Mouse (Mus musculus): ENCODE results near the gene Gm49661. TPM values are rescaled to one million over a fixed set of nuclear protein-coding genes. Genes with fewer than 3 reads are reported as not detected.
A peak's percentile ranks its signal among the peaks of the same experiment; 100 is the strongest.

Gm49661 gene
- polyA plus RNA-seq, 1 experiment from 2014 or later, result not detected

- Histone ChIP-seq H3K36me3 (no peaks in the 10 kb centered on the region), H3K27ac (no peak overlapping the region), H3K4me3 (replicated peaks) (peak overlapping the region; percentile 47; the same call in 1 of the 2 replicates), H3K4me2 (peak overlapping the region; percentile 30), H3K9ac (replicated peaks) (no peak overlapping the region), H3K4me1 (replicated peaks) (peaks cover 11% of the 10 kb centered on the region), H3K27me3 (peaks cover 89% of the 10 kb centered on the region), H3K9me3 (no peaks in the 10 kb centered on the region)
- ATAC-seq (ENCODE audit: insufficient number of reproducible peaks, insufficient read depth, low FRiP score, low TSS enrichment, low read depth), result no peak
- 3% methylated on average over 26 of the region's 26 CpGs for WGBS
Measured at GRCm38 (mm10) chr8:84944478-84945160, 24.6 kb downstream of the Gm49661 start.

GRCm38 (mm10) chr8:84943699-84944098, 25.5 kb downstream of the Gm49661 start:
- no peak overlapping the region for H3K9ac ChIP-seq (replicated peaks)
- H3K27ac ChIP-seq, result no peak overlapping the region
- no peak overlapping the region for H3K4me2 ChIP-seq
- peaks cover 11% of the 10 kb centered on the region for H3K4me1 ChIP-seq (replicated peaks)
- WGBS, result 18% methylated on average over 4 of the region's 4 CpGs
- H3K27me3 ChIP-seq, result peaks cover 91% of the 10 kb centered on the region
- no peak overlapping the region for H3K4me3 ChIP-seq (replicated peaks)
- H3K9me3 ChIP-seq, result no peaks in the 10 kb centered on the region
- no peak for ATAC-seq (ENCODE audit: insufficient number of reproducible peaks, insufficient read depth, low FRiP score, low TSS enrichment, low read depth)
- no peaks in the 10 kb centered on the region for H3K36me3 ChIP-seq

- no peak for ATAC-seq (ENCODE audit: insufficient number of reproducible peaks, insufficient read depth, low FRiP score, low TSS enrichment, low read depth)
- H3K4me2 ChIP-seq, result peak overlapping the region; percentile 80
- WGBS, result 68% methylated on average over 13 of the region's 13 CpGs
Measured at GRCm38 (mm10) chr8:84937620-84938485, 31.4 kb downstream of the Gm49661 start.

GRCm38 (mm10) chr8:84936962-84937546, 32.2 kb downstream of the Gm49661 start, which contains the start of gene Mast1:
Mast1 (minus strand) TSS chr8:84937359.
- H3K9me3 ChIP-seq, result no peaks in the 10 kb centered on the region
- H3K4me2 ChIP-seq, result peak within 1 kb of the TSS; percentile 80
- under 1% methylated on average over 48 of the region's 50 CpGs for WGBS
- ATAC-seq (ENCODE audit: insufficient number of reproducible peaks, insufficient read depth, low FRiP score, low TSS enrichment, low read depth), result peak; percentile 34
- H3K27ac ChIP-seq, result no peak within 1 kb of the TSS
- H3K4me3 ChIP-seq (replicated peaks), result peak within 1 kb of the TSS; percentile 46
- H3K36me3 ChIP-seq, result no peaks in the 10 kb centered on the region
- H3K9ac ChIP-seq (replicated peaks), result peak within 1 kb of the TSS; percentile 52
- H3K27me3 ChIP-seq, result peaks cover 89% of the 10 kb centered on the region
- peaks cover 24% of the 10 kb centered on the region for H3K4me1 ChIP-seq (replicated peaks)

More at GRCm38 (mm10) chr8:84937620-84938485, 31.4 kb downstream of the Gm49661 start:
- H3K27me3 ChIP-seq, result peaks cover 88% of the 10 kb centered on the region
- peaks cover 24% of the 10 kb centered on the region for H3K4me1 ChIP-seq (replicated peaks)
- H3K9me3 ChIP-seq, result no peaks in the 10 kb centered on the region
- no peak overlapping the region for H3K9ac ChIP-seq (replicated peaks)
- peak overlapping the region; percentile 46 for H3K4me3 ChIP-seq (replicated peaks)
- no peaks in the 10 kb centered on the region for H3K36me3 ChIP-seq
- H3K27ac ChIP-seq, result no peak overlapping the region

- ATAC-seq (ENCODE audit: insufficient number of reproducible peaks, insufficient read depth, low FRiP score, low TSS enrichment, low read depth), result 0 out of 2 replicates have a peak, but pooled peaks have one; percentile 37
Measured at GRCm38 (mm10) chr8:84936041-84936961, 32.9 kb downstream of the Gm49661 start.

GRCm38 (mm10) chr8:84935489-84935888, 33.7 kb downstream of the Gm49661 start:
- peak overlapping the region; percentile 30; the same call in 1 of the 2 replicates for H3K4me2 ChIP-seq
- H3K4me3 ChIP-seq (replicated peaks), result peak overlapping the region; percentile 6; the same call in 1 of the 2 replicates
- WGBS, result 6% methylated on average over 14 of the region's 14 CpGs
- ATAC-seq (ENCODE audit: insufficient number of reproducible peaks, insufficient read depth, low FRiP score, low TSS enrichment, low read depth), result no peak
- no peak overlapping the region for H3K9ac ChIP-seq (replicated peaks)
- H3K27me3 ChIP-seq, result peaks cover 88% of the 10 kb centered on the region
- no peaks in the 10 kb centered on the region for H3K36me3 ChIP-seq
- no peak overlapping the region for H3K27ac ChIP-seq
- peaks cover 24% of the 10 kb centered on the region for H3K4me1 ChIP-seq (replicated peaks)
- no peaks in the 10 kb centered on the region for H3K9me3 ChIP-seq

More at GRCm38 (mm10) chr8:84936041-84936961, 32.9 kb downstream of the Gm49661 start:
- H3K9ac ChIP-seq (replicated peaks), result peak overlapping the region; percentile 52; the same call in 1 of the 2 replicates
- H3K4me2 ChIP-seq, result peak overlapping the region; percentile 80
- H3K27me3 ChIP-seq, result peaks cover 90% of the 10 kb centered on the region
- no peak overlapping the region for H3K27ac ChIP-seq
- peaks cover 24% of the 10 kb centered on the region for H3K4me1 ChIP-seq (replicated peaks)
- H3K4me3 ChIP-seq (replicated peaks), result peak overlapping the region; percentile 46
- 26% methylated on average over 23 of the region's 23 CpGs for WGBS
- H3K36me3 ChIP-seq, result no peaks in the 10 kb centered on the region
- H3K9me3 ChIP-seq, result no peaks in the 10 kb centered on the region

GRCm38 (mm10) chr8:84934860-84935259, 34.4 kb downstream of the Gm49661 start:
- peaks cover 24% of the 10 kb centered on the region for H3K4me1 ChIP-seq (replicated peaks)
- ATAC-seq (ENCODE audit: insufficient number of reproducible peaks, insufficient read depth, low FRiP score, low TSS enrichment, low read depth), result peak; percentile 40
- H3K27ac ChIP-seq, result no peak overlapping the region
- no peak overlapping the region for H3K9ac ChIP-seq (replicated peaks)
- peak overlapping the region; percentile 30 for H3K4me2 ChIP-seq
- peak overlapping the region; percentile 6; the same call in 1 of the 2 replicates for H3K4me3 ChIP-seq (replicated peaks)
- H3K9me3 ChIP-seq, result no peaks in the 10 kb centered on the region
- H3K27me3 ChIP-seq, result peaks cover 91% of the 10 kb centered on the region
- H3K36me3 ChIP-seq, result no peaks in the 10 kb centered on the region
- under 1% methylated on average over 15 of the region's 15 CpGs for WGBS

GRCm38 (mm10) chr8:84933767-84934559, 35.3 kb downstream of the Gm49661 start:
- no peak overlapping the region for H3K4me3 ChIP-seq (replicated peaks)
- H3K9ac ChIP-seq (replicated peaks), result no peak overlapping the region
- WGBS, result 77% methylated on average over 16 of the region's 16 CpGs
- no peak overlapping the region for H3K27ac ChIP-seq
- H3K9me3 ChIP-seq, result no peaks in the 10 kb centered on the region
- no peaks in the 10 kb centered on the region for H3K36me3 ChIP-seq
- no peak overlapping the region for H3K4me2 ChIP-seq
- ATAC-seq (ENCODE audit: insufficient number of reproducible peaks, insufficient read depth, low FRiP score, low TSS enrichment, low read depth), result no peak
- peaks cover 91% of the 10 kb centered on the region for H3K27me3 ChIP-seq
- H3K4me1 ChIP-seq (replicated peaks), result peaks cover 28% of the 10 kb centered on the region

- no peaks in the 10 kb centered on the region for H3K9me3 ChIP-seq
- no peak overlapping the region for H3K4me3 ChIP-seq (replicated peaks)
- H3K27me3 ChIP-seq, result peaks cover 81% of the 10 kb centered on the region
- no peak overlapping the region for H3K27ac ChIP-seq
- H3K9ac ChIP-seq (replicated peaks), result no peak overlapping the region
- H3K4me2 ChIP-seq, result no peak overlapping the region
- no peaks in the 10 kb centered on the region for H3K36me3 ChIP-seq
- ATAC-seq (ENCODE audit: insufficient number of reproducible peaks, insufficient read depth, low FRiP score, low TSS enrichment, low read depth), result no peak
- H3K4me1 ChIP-seq (replicated peaks), result peaks cover 23% of the 10 kb centered on the region
- 89% methylated on average over 13 of the region's 13 CpGs for WGBS
Measured at GRCm38 (mm10) chr8:84930582-84930981, 38.7 kb downstream of the Gm49661 start.
